ENCODE assay signal across 8 mouse cellular contexts in genomic region chr9:22143108-22144037, GRCm38 (mm10). TPM values are rescaled to one million over a fixed set of nuclear protein-coding genes. Genes with fewer than 3 reads are reported as not detected.
A peak's percentile ranks its signal among the peaks of the same experiment; 100 is the strongest.
DNase-seq lines count a peak whose midpoint lies in the region; ATAC-seq and TF ChIP-seq lines count a peak whose summit lies in the region.

No protein-coding gene starts in this region.

- H3K27ac ChIP-seq in ES-E14 (ENCODE audit: insufficient read depth, low read depth, low read length, poor library complexity, severe bottlenecking): no peak overlapping the region
- no peak overlapping the region for H3K27ac ChIP-seq in forebrain, embryonic 13.5 days
- H3K27ac ChIP-seq in hindbrain, embryonic 12.5 days: no peak overlapping the region

- in situ Hi-C loops in ES-E14 (cut with MboI; ENCODE audit: low sequenced_read_pairs in 2 of 2, unreplicated experiment in 2 of 2): loop anchor here in 1 of 2 experiments (10.0 kb wide), 1 partner anchor 169 kb away; no protein-coding TSS in a partner anchor

- no peaks in the 10 kb centered on the region for H3K4me1 ChIP-seq in ES-E14 (ENCODE audit: control insufficient read depth in 2 of 2, insufficient read depth in 2 of 2, low read length in 2 of 2, poor library complexity in 1 of 2)
- no peaks in the 10 kb centered on the region for H3K4me1 ChIP-seq in forebrain, embryonic 13.5 days
- H3K4me1 ChIP-seq in hindbrain, embryonic 12.5 days: no peaks in the 10 kb centered on the region

- H3K9ac ChIP-seq in ES-E14 (ENCODE audit: insufficient read depth, low read depth, low read length, poor library complexity, severe bottlenecking): no peak overlapping the region
- no peak overlapping the region for H3K9ac ChIP-seq in forebrain, embryonic 13.5 days
- H3K9ac ChIP-seq in hindbrain, embryonic 12.5 days: no peak overlapping the region

- H3K27me3 ChIP-seq in forebrain, embryonic 13.5 days: no peaks in the 10 kb centered on the region
- no peaks in the 10 kb centered on the region for H3K27me3 ChIP-seq in hindbrain, embryonic 12.5 days

- H3K4me2 ChIP-seq in forebrain, embryonic 13.5 days: no peak overlapping the region
- H3K4me2 ChIP-seq in hindbrain, embryonic 12.5 days (replicated peaks): no peak overlapping the region

- 59% methylated on average over 17 of the region's 17 CpGs for WGBS in forebrain, embryonic 13.5 days
- 57% methylated on average over 17 of the region's 17 CpGs for WGBS in hindbrain, embryonic 12.5 days

- H3K36me3 ChIP-seq in ES-E14 (ENCODE audit: control insufficient read depth, insufficient read depth, low read length, poor library complexity, severe bottlenecking): no peaks in the 10 kb centered on the region
- no peaks in the 10 kb centered on the region for H3K36me3 ChIP-seq in forebrain, embryonic 13.5 days (ENCODE audit: poor library complexity, severe bottlenecking)
- H3K36me3 ChIP-seq in hindbrain, embryonic 12.5 days: no peaks in the 10 kb centered on the region

- DNase-seq in ES-E14 (ENCODE audit: low read depth, low spot score): no peak
- peak; percentile 85 for DNase-seq in c-Kit-positive CD71-positive TER-119-negative erythroid progenitor cells, embryonic 14.5 days (ENCODE audit: low read depth)
- DNase-seq in layer of hippocampus, postnatal 10 days (ENCODE audit: low spot score in 2 of 2): peak; percentile 90 to 91
- DNase-seq in lung, postnatal 10 days: peak; percentile 90
- DNase-seq in retina, adult 2 months (ENCODE audit: low read depth, low spot score): peak; percentile 59
- DNase-seq in thymus, postnatal 14 days: peak; percentile 93

- peak; percentile 61; the same call in 1 of the 2 replicates for ATAC-seq in forebrain, embryonic 13.5 days
- ATAC-seq in hindbrain, embryonic 12.5 days (ENCODE audit: low FRiP score): peak; percentile 54; the same call in 1 of the 2 replicates

- H3K4me3 ChIP-seq in ES-E14 (ENCODE audit: insufficient read depth in 1 of 2, low read depth in 1 of 2, low read length in 2 of 2, poor library complexity in 1 of 2, severe bottlenecking in 1 of 2): no peak overlapping the region
- no peak overlapping the region for H3K4me3 ChIP-seq in forebrain, embryonic 13.5 days
- no peak overlapping the region for H3K4me3 ChIP-seq in hindbrain, embryonic 12.5 days

- no peaks in the 10 kb centered on the region for H3K9me3 ChIP-seq in ES-E14 (ENCODE audit: control insufficient read depth, insufficient read depth, low read depth, low read length)
- H3K9me3 ChIP-seq in forebrain, embryonic 13.5 days (replicated peaks): no peaks in the 10 kb centered on the region; the same call in 1 of the 2 replicates
- H3K9me3 ChIP-seq in hindbrain, embryonic 12.5 days (replicated peaks): peaks cover 3% of the 10 kb centered on the region; the same call in 1 of the 2 replicates

TF ChIP-seq in ES-E14, 5 proteins besides CTCF, POLR2A, EP300 and RAD21:
- TF ChIP-seq CHD2 (IDR thresholded peaks at IDR 0.05; ENCODE audit: low read depth, low read length) (no peak), HCFC1 (IDR thresholded peaks at IDR 0.05; ENCODE audit: borderline replicate concordance, insufficient read depth, low read length) (no peak), ZC3H11A (IDR thresholded peaks at IDR 0.05; ENCODE audit: borderline replicate concordance, low read depth, low read length) (peak; percentile 89), MAFK (IDR thresholded peaks at IDR 0.05; ENCODE audit: insufficient read depth, low read depth, low read length) (no peak)

RNA-seq across cellular contexts. Expression of gene Acp5, which starts 7.9 kb away (rescaled TPM):
- total RNA-seq in ES-E14 (2012; rRNA removed): 14.6 and 17.3 TPM in 2 replicates
- polyA plus RNA-seq in forebrain, embryonic 13.5 days (2015; fragmentation: Nextera tagmentation; extraction: Ambion mirVana): 0.81 and 1.2 TPM in 2 replicates
- polyA plus RNA-seq in hindbrain, embryonic 12.5 days (2016; fragmentation: Nextera tagmentation; extraction: Ambion mirVana): 8.3 and 9.8 TPM in 2 replicates
- total RNA-seq in layer of hippocampus, postnatal 10 days (2021): under 1 TPM; 0.53 to 0.67 TPM

RNA-seq across cellular contexts. Expression of gene Pigyl, which starts 13.3 kb away (rescaled TPM):
- total RNA-seq in ES-E14 (2012; rRNA removed): 27.3 and 34.7 TPM in 2 replicates
- polyA plus RNA-seq in forebrain, embryonic 13.5 days (2015; fragmentation: Nextera tagmentation; extraction: Ambion mirVana): 79.3 and 87.5 TPM in 2 replicates
- polyA plus RNA-seq in hindbrain, embryonic 12.5 days (2016; fragmentation: Nextera tagmentation; extraction: Ambion mirVana): 58.8 and 65.6 TPM in 2 replicates
- total RNA-seq in layer of hippocampus, postnatal 10 days (2021): 10 to 100 TPM; 38.8 to 48.5 TPM

RNA-seq across cellular contexts. Expression of gene Elof1, which starts 26.4 kb away (rescaled TPM):
- total RNA-seq in ES-E14 (2012; rRNA removed): 72.0 and 85.3 TPM in 2 replicates
- 206 and 210 TPM in 2 replicates for polyA plus RNA-seq in forebrain, embryonic 13.5 days (2015; fragmentation: Nextera tagmentation; extraction: Ambion mirVana)
- 161 and 177 TPM in 2 replicates for polyA plus RNA-seq in hindbrain, embryonic 12.5 days (2016; fragmentation: Nextera tagmentation; extraction: Ambion mirVana)
- 10 to 100 TPM; 60.4 to 60.7 TPM for total RNA-seq in layer of hippocampus, postnatal 10 days (2021)

RNA-seq across cellular contexts. Expression of gene Cnn1, which starts 44.4 kb away (rescaled TPM):
- 14.0 and 25.6 TPM in 2 replicates for total RNA-seq in ES-E14 (2012; rRNA removed)
- 1.8 and 2.2 TPM in 2 replicates for polyA plus RNA-seq in forebrain, embryonic 13.5 days (2015; fragmentation: Nextera tagmentation; extraction: Ambion mirVana)
- 1.9 and 3.1 TPM in 2 replicates for polyA plus RNA-seq in hindbrain, embryonic 12.5 days (2016; fragmentation: Nextera tagmentation; extraction: Ambion mirVana)
- total RNA-seq in layer of hippocampus, postnatal 10 days (2021): under 1 TPM; 0.42 to 0.43 TPM

RNA-seq across cellular contexts. Expression of gene Zfp872, which starts 44.5 kb away (rescaled TPM):
- total RNA-seq in ES-E14 (2012; rRNA removed): 0.22 TPM in 1 of 2 replicates, not detected in the other
- 0.13 and 0.19 TPM in 2 replicates for polyA plus RNA-seq in forebrain, embryonic 13.5 days (2015; fragmentation: Nextera tagmentation; extraction: Ambion mirVana)
- polyA plus RNA-seq in hindbrain, embryonic 12.5 days (2016; fragmentation: Nextera tagmentation; extraction: Ambion mirVana): 0.26 TPM in 1 of 2 replicates, not detected in the other
- total RNA-seq in layer of hippocampus, postnatal 10 days (2021): under 1 TPM; 0.25 to 0.62 TPM
